Mouse (Mus musculus) liver, adult (tissue): Measurements from ENCODE around the gene Cers5.

ENCODE experiments used
- GATA4 ChIP-seq: IDR thresholded peaks from 2 replicates; pipeline ENCODE4 v1.6.1; 2014; ENCODE audit warnings: mild to moderate bottlenecking, low read length; ENCODE audit not compliant: insufficient replicate concordance

Gene Cers5

GRCm38 (mm10) chr15:99799706-99800105, 27.0 kb upstream of the Cers5 start:
- no peak for TF ChIP-seq GATA4

GRCm38 (mm10) chr15:99797898-99798297, 25.2 kb upstream of the Cers5 start:
- TF ChIP-seq GATA4, result no peak

GRCm38 (mm10) chr15:99796735-99797134, 24.1 kb upstream of the Cers5 start:
- no peak for TF ChIP-seq GATA4

- TF ChIP-seq GATA4, result no peak
Measured at GRCm38 (mm10) chr15:99796066-99796465, 23.4 kb upstream of the Cers5 start.

GRCm38 (mm10) chr15:99792221-99792815, 19.6 kb upstream of the Cers5 start:
- no peak for TF ChIP-seq GATA4

GRCm38 (mm10) chr15:99791003-99791402, 18.3 kb upstream of the Cers5 start:
- TF ChIP-seq GATA4, result peak; percentile 23; the same call in 1 of the 2 replicates

- no peak for TF ChIP-seq GATA4
Measured at GRCm38 (mm10) chr15:99790464-99790863, 17.8 kb upstream of the Cers5 start.

GRCm38 (mm10) chr15:99787625-99788120, 15.0 kb upstream of the Cers5 start:
- TF ChIP-seq GATA4, result no peak

GRCm38 (mm10) chr15:99778677-99779335, 6.1 kb upstream of the Cers5 start:
- TF ChIP-seq GATA4, result no peak

GRCm38 (mm10) chr15:99778148-99778547, 5.5 kb upstream of the Cers5 start:
- TF ChIP-seq GATA4, result no peak

- no peak for TF ChIP-seq GATA4
Measured at GRCm38 (mm10) chr15:99772925-99773324, 240 bp upstream of the Cers5 start.

GRCm38 (mm10) chr15:99772277-99772880, 306 bp downstream of the Cers5 start:
- peak; percentile 27; the same call in 1 of the 2 replicates for TF ChIP-seq GATA4

GRCm38 (mm10) chr15:99771601-99772276, 946 bp downstream of the Cers5 start:
- no peak for TF ChIP-seq GATA4

- no peak for TF ChIP-seq GATA4
Measured at GRCm38 (mm10) chr15:99771004-99771500, 1.6 kb downstream of the Cers5 start.

- no peak for TF ChIP-seq GATA4
Measured at GRCm38 (mm10) chr15:99768761-99769160, 3.9 kb downstream of the Cers5 start.
